Mouse (Mus musculus) testis, adult 2 months (tissue): ENCODE measurements around the gene Aip. TPM values are rescaled to one million over a fixed set of nuclear protein-coding genes. Genes with fewer than 3 reads are reported as not detected.

Source experiments
- H3K27ac ChIP-seq: fragments of 200-500 bp; 2 replicates; pipeline ENCODE4 v1.5.1; 2012; ENCODE audit warnings: low read depth, low read length; ENCODE audit not compliant: control insufficient read depth, insufficient read depth
- H3K27me3 ChIP-seq: fragments of 200-500 bp; 2 replicates; pipeline ENCODE4 v1.6.1; 2012; ENCODE audit warnings: mild to moderate bottlenecking, low read length, moderate library complexity; ENCODE audit not compliant: control insufficient read depth, insufficient read depth
- H3K36me3 ChIP-seq: fragments of 200-500 bp; 2 replicates; pipeline ENCODE4 v1.6.1; 2012; ENCODE audit warnings: mild to moderate bottlenecking, low read length; ENCODE audit not compliant: control insufficient read depth, insufficient read depth
- H3K4me1 ChIP-seq: fragments of 200-500 bp; 2 replicates; pipeline ENCODE4 v1.6.1; 2012; ENCODE audit warnings: low read length; ENCODE audit not compliant: control insufficient read depth, insufficient read depth
- H3K4me3 ChIP-seq: fragments of 200-500 bp; 2 replicates; pipeline ENCODE4 v1.5.1; 2012; ENCODE audit warnings: low read depth, mild to moderate bottlenecking, low read length, moderate library complexity, mixed read lengths; ENCODE audit not compliant: control insufficient read depth
- CTCF ChIP-seq: fragments of 200-500 bp; IDR thresholded peaks from 2 replicates; pipeline ENCODE4 v1.5.1; 2012; ENCODE audit warnings: low read depth, mild to moderate bottlenecking, inconsistent platforms, low read length, moderate library complexity; ENCODE audit not compliant: control insufficient read depth, insufficient read depth, insufficient replicate concordance
- POLR2A ChIP-seq: fragments of 200-500 bp; IDR thresholded peaks from 2 replicates; pipeline ENCODE4 v1.6.1; 2012; ENCODE audit warnings: low read depth, mild to moderate bottlenecking, inconsistent platforms, low read length, moderate library complexity; ENCODE audit not compliant: control insufficient read depth
- polyA plus RNA-seq: library from polyadenylated mRNA; depleted of rRNA; stranded (reverse); fragments of >200 nt; gene quantifications from 2 replicates; pipeline ENCODE4 v1.2.3, GENCODE M21; 2012

Aip gene
- polyA plus RNA-seq, 1 experiment: 21.0 TPM

DNA sequence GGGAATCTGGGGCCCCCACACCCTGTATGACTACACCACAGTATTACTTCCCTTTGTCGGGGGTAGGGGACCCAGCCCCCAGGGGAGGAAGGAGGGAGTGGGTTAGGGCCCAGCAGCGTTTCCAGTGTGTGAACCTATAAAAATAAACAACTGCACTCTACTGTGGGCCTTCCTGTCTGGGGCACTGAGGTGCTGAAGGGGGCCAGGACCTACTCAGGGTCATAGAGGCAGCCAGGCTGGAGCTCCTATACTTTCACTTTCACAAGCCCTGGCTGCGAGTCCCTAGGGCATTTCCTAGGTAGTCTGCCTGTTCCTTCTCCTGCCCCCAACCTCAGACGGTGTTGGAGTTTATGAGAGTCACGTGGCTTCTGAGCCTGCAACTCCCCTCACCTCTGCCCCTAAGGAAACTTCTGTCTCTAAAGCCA, 11.8 kb downstream of the Aip start:
- Histone ChIP-seq H3K4me1 (no peaks in the 10 kb centered on the region), H3K27ac (peak overlapping the region; percentile 22; the same call in 1 of the 2 replicates), H3K36me3 (no peaks in the 10 kb centered on the region), H3K4me3 (no peak overlapping the region), H3K27me3 (no peaks in the 10 kb centered on the region)
- TF ChIP-seq POLR2A: no peak
- no peak for TF ChIP-seq CTCF

GRCm38 (mm10) chr19:4113186-4113805, 12.4 kb downstream of the Aip start:
- Histone ChIP-seq H3K36me3 (no peaks in the 10 kb centered on the region), H3K4me1 (no peaks in the 10 kb centered on the region), H3K4me3 (no peak overlapping the region), H3K27me3 (no peaks in the 10 kb centered on the region), H3K27ac (peak overlapping the region; percentile 22; the same call in 1 of the 2 replicates)
- TF ChIP-seq CTCF (no peak), POLR2A (no peak)

GRCm38 (mm10) chr19:4112063-4112960, 13.3 kb downstream of the Aip start:
- Histone ChIP-seq H3K36me3 (no peaks in the 10 kb centered on the region), H3K4me3 (no peak overlapping the region), H3K27me3 (no peaks in the 10 kb centered on the region), H3K27ac (no peak overlapping the region), H3K4me1 (no peaks in the 10 kb centered on the region)
- TF ChIP-seq CTCF: no peak
- no peak for TF ChIP-seq POLR2A

DNA sequence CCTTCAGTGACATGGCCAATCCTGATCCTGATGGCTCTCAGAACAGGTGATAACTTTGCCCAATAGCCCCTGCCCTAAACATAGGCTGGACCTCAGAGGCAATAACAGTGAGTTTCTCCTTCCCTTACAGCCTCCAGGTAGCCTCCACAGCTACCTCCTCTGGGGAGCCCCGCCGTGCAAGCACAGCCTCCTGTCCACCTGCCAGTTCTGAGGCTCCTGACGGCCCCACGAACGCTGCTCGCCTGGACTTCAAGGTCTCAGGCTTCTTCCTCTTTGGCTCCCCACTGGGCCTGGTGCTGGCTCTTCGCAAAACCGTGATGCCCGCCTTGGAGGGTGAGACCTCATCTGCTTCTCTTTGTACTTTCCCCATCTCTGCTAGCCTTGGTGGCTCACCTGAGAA, 17.1 kb downstream of the Aip start:
- Histone ChIP-seq H3K36me3 (no peaks in the 10 kb centered on the region), H3K4me1 (no peaks in the 10 kb centered on the region), H3K4me3 (no peak overlapping the region), H3K27ac (no peak overlapping the region), H3K27me3 (no peaks in the 10 kb centered on the region)
- no peak for TF ChIP-seq CTCF
- no peak for TF ChIP-seq POLR2A

DNA sequence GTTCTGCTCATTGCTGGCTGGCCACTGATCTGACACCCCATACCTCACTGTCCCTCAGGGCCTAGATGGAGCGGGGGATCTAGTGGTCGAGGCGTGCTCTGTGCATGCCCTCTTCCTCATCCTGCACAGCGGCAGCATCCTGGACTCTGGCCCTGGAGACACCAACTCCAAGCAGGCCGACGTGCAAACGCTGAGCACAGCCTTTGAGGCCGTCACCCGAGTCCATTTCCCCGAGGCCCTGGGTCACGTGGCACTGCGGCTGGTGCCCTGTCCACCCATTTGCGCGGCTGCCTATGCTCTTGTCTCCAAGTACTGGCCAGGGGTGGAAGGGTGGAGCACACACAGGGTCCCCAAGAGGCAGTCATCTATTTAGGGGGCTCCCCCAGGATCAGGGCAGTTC, 19.0 kb downstream of the Aip start:
- TF ChIP-seq CTCF: no peak
- no peak for TF ChIP-seq POLR2A
- Histone ChIP-seq H3K36me3 (no peaks in the 10 kb centered on the region), H3K4me3 (no peak overlapping the region), H3K27me3 (no peaks in the 10 kb centered on the region), H3K4me1 (peaks cover 1% of the 10 kb centered on the region; the same call in 1 of the 2 replicates), H3K27ac (no peak overlapping the region)

GRCm38 (mm10) chr19:4104675-4105194, 20.9 kb downstream of the Aip start:
- H3K27ac ChIP-seq: no peak overlapping the region
- no peaks in the 10 kb centered on the region for H3K27me3 ChIP-seq
- H3K4me3 ChIP-seq: no peak overlapping the region
- TF ChIP-seq CTCF: no peak
- no peak for TF ChIP-seq POLR2A
- no peaks in the 10 kb centered on the region for H3K36me3 ChIP-seq
- peaks cover 19% of the 10 kb centered on the region for H3K4me1 ChIP-seq

DNA sequence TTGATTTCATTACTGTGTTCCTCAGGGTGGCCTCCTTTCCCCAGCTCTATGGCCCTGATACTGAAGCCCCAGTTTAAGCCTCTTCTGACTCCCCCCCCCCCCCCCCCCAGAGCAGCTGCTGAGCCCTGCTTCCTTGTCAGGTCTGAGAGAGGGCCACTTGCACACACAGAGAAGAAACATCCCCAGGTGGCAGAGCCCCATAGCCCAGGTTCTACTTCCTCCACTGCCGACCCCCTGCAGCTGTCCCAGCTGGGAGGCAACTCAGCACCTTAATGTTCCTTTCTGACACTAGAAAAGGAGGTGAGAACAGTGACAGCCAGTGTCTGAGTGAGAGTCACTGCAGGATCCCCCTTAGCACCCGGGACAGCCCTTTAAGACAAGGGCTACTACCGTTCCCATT, 21.9 kb downstream of the Aip start:
- H3K36me3 ChIP-seq: no peaks in the 10 kb centered on the region
- TF ChIP-seq POLR2A (no peak), CTCF (no peak)
- H3K27ac ChIP-seq: no peak overlapping the region
- H3K27me3 ChIP-seq: no peaks in the 10 kb centered on the region
- H3K4me1 ChIP-seq: peaks cover 24% of the 10 kb centered on the region
- no peak overlapping the region for H3K4me3 ChIP-seq
